Mouse (Mus musculus): Measurements from ENCODE around the gene Sh2d6. TPM values are rescaled to one million over a fixed set of nuclear protein-coding genes. Genes with fewer than 3 reads are reported as not detected.
"Not testable (repeated sequence)": the region's sequence is repeated elsewhere in the genome, so short reads cannot be mapped to it uniquely, and the experiment has no call there.

The Sh2d6 gene
- polyA plus RNA-seq, 1 experiment, result 0.79 TPM

DNA sequence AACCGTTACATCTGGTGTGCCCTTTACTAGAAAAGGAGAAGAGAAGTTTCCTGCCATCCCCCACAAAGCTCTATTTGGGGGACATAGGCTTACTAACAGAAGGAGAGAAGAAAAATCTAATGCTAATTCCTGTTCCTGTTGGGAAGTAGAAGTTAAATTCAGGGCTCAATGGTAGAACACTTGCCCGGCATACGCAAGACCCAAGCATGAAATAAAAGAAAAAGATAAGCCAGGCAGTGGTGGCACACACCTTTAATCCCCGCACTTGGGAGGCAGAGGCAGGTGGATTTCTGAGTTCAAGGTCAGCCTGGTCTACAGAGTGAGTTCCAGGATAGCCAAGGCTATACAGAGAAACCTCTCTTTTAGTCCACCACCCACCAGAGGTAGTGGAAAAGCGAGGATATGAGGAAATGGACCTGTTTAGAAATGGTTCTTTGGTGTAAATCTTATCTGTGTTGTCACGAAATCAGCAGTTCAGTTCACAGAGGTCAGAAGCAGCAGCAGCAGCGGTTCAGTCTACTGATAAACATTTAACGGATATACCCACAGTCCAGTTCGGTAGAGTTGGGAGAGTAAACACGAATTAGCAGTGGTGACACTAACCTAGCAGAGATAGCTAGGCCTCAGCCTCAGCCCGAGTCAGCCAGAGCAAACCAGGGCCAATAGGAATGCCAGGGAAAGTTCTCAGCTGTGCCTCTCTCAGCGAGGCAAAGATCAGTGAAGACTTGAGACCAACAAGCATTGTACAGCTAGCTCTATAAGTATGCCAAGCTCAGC lies 41.7 kb downstream of the Sh2d6 start:
- no peaks in the 10 kb centered on the region for H3K27me3 ChIP-seq (ENCODE audit: control insufficient read depth, insufficient read depth, low read length)
- H3K4me1 ChIP-seq (ENCODE audit: control insufficient read depth, insufficient read depth, low read length), result no peaks in the 10 kb centered on the region
- H3K4me3 ChIP-seq (replicated peaks; ENCODE audit: insufficient read depth, low read depth, low read length), result no peak overlapping the region
- no peak for TF ChIP-seq CTCF (IDR thresholded peaks at IDR 0.05; ENCODE audit: borderline replicate concordance, insufficient read depth, low read depth, low read length)
- TF ChIP-seq POLR2A (IDR thresholded peaks at IDR 0.05; ENCODE audit: borderline replicate concordance, insufficient read depth, low read length), result no peak
- 84% methylated on average over 12 of the region's 12 CpGs for WGBS
- DNase-seq, result no peak
- H3K27ac ChIP-seq (ENCODE audit: insufficient read depth, low read length), result no peak overlapping the region

DNA sequence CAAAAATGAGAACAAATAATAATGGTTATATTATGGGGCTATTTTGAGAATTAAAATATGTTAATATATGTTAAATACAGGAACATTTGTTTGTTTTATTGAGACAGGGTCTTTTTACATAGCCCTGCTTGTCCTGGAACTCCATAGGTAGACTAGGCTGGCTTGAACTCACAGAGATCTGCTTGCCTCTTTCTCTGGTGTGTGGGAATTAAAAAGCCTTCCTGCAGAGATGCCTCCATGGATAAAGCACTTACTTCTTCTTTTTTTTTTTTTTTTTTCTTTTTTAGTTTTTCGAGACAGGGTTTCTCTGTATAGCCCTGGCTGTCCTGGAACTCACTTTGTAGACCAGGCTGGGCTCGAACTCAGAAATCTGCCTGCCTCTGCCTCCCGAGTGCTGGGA lies 42.8 kb downstream of the Sh2d6 start:
- H3K4me1 ChIP-seq (ENCODE audit: control insufficient read depth, insufficient read depth, low read length); H3K27me3 ChIP-seq (ENCODE audit: control insufficient read depth, insufficient read depth, low read length); H3K27ac ChIP-seq (ENCODE audit: insufficient read depth, low read length); DNase-seq; H3K4me3 ChIP-seq (replicated peaks; ENCODE audit: insufficient read depth, low read depth, low read length): not testable (repeated sequence)
- 82% methylated on average over 3 of the region's 3 CpGs for WGBS

DNA sequence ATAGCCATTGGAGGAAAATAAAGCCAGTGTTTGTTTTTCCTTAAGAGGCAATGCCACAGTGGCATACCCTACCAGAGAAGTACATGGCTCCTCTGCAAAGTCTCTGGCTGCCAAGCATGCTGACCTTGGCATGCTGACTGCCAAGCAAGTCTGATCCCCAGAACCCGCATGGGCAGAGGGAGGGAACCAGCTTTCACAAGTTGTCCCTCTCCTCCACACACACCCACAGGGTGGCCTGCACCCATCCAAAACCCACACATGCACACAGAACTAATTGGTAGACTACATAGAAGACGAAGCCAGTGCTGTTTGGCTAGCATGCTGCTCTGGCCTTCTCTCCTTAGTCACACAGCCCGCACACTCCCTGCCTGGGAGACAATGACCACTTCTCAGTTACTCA lies 43.9 kb downstream of the Sh2d6 start:
- Histone ChIP-seq H3K27me3 (ENCODE audit: control insufficient read depth, insufficient read depth, low read length) (no peaks in the 10 kb centered on the region), H3K27ac (ENCODE audit: insufficient read depth, low read length) (no peak overlapping the region), H3K4me1 (ENCODE audit: control insufficient read depth, insufficient read depth, low read length) (no peaks in the 10 kb centered on the region), H3K4me3 (replicated peaks; ENCODE audit: insufficient read depth, low read depth, low read length) (no peak overlapping the region)
- WGBS, result 49% methylated on average over 3 of the region's 3 CpGs
- TF ChIP-seq CTCF (IDR thresholded peaks at IDR 0.05; ENCODE audit: borderline replicate concordance, insufficient read depth, low read depth, low read length), result no peak
- no peak for TF ChIP-seq POLR2A (IDR thresholded peaks at IDR 0.05; ENCODE audit: borderline replicate concordance, insufficient read depth, low read length)
- DNase-seq, result no peak

DNA sequence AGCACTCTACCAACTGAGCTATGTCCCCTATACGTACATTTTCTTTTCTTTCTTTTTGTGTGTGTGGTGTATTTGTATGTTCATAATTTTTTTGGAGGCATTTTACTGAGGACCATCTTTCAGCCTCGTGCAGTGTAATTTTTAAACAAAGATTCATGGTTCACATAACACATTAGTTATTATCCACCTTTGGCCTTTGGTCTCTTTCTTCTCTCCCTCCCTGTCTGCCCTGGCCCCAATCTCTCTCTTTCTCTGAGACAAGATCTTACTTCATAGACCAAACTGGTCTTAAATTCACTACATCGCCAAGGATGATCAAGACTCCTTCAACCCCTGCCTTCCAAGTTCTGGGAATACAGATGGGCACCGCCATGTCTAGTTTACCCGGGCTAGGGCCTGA lies 44.7 kb downstream of the Sh2d6 start:
- Histone ChIP-seq H3K4me1 (ENCODE audit: control insufficient read depth, insufficient read depth, low read length) (no peaks in the 10 kb centered on the region), H3K27me3 (ENCODE audit: control insufficient read depth, insufficient read depth, low read length) (no peaks in the 10 kb centered on the region), H3K27ac (ENCODE audit: insufficient read depth, low read length) (no peak overlapping the region), H3K4me3 (replicated peaks; ENCODE audit: insufficient read depth, low read depth, low read length) (no peak overlapping the region)
- no peak for DNase-seq
- WGBS, result 90% methylated on average over 5 of the region's 5 CpGs
- TF ChIP-seq POLR2A (IDR thresholded peaks at IDR 0.05; ENCODE audit: borderline replicate concordance, insufficient read depth, low read length) (no peak), CTCF (IDR thresholded peaks at IDR 0.05; ENCODE audit: borderline replicate concordance, insufficient read depth, low read depth, low read length) (no peak)

DNA sequence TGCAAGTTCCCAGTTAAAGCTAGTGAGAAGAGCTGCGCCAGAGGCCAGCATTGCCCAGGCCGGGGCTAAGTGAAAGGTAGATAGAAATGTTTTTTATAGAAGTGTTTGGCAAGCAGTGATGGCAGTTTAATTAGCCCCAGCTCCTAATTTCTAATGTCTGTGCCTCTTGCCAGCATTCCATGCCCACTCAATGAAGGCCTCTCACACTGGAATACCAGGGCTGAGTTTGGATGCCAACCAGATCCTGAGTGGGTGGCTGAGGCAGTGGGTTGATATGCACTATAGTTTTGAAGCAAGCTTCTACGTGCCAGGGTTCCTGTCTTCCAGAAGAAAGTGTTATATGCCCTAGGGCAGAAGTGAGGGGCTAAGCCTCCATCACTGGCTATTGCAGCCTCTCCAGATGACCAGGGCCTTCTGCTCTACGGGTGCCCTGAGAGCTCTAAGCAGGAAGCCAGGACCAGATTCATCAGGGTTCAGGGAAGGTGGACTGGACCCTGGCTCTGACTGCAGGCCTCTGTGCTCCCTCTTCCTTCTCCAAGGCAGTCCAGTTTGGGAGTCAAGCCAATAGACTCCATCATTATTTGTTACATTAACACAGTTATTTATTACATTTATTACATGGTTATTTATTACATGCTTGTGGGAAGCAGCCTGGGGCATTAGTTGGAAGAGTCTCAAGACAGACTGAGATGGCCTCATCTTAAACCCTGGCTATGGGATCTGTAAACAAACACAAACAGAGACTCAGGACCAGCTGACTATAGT lies 46.1 kb downstream of the Sh2d6 start:
- DNase-seq, result no peak
- H3K27me3 ChIP-seq (ENCODE audit: control insufficient read depth, insufficient read depth, low read length), result no peaks in the 10 kb centered on the region
- H3K4me1 ChIP-seq (ENCODE audit: control insufficient read depth, insufficient read depth, low read length), result no peaks in the 10 kb centered on the region
- no peak overlapping the region for H3K4me3 ChIP-seq (replicated peaks; ENCODE audit: insufficient read depth, low read depth, low read length)
- 67% methylated on average over 4 of the region's 4 CpGs for WGBS
- H3K27ac ChIP-seq (ENCODE audit: insufficient read depth, low read length), result no peak overlapping the region
- no peak for TF ChIP-seq POLR2A (IDR thresholded peaks at IDR 0.05; ENCODE audit: borderline replicate concordance, insufficient read depth, low read length)
- no peak for TF ChIP-seq CTCF (IDR thresholded peaks at IDR 0.05; ENCODE audit: borderline replicate concordance, insufficient read depth, low read depth, low read length)

DNA sequence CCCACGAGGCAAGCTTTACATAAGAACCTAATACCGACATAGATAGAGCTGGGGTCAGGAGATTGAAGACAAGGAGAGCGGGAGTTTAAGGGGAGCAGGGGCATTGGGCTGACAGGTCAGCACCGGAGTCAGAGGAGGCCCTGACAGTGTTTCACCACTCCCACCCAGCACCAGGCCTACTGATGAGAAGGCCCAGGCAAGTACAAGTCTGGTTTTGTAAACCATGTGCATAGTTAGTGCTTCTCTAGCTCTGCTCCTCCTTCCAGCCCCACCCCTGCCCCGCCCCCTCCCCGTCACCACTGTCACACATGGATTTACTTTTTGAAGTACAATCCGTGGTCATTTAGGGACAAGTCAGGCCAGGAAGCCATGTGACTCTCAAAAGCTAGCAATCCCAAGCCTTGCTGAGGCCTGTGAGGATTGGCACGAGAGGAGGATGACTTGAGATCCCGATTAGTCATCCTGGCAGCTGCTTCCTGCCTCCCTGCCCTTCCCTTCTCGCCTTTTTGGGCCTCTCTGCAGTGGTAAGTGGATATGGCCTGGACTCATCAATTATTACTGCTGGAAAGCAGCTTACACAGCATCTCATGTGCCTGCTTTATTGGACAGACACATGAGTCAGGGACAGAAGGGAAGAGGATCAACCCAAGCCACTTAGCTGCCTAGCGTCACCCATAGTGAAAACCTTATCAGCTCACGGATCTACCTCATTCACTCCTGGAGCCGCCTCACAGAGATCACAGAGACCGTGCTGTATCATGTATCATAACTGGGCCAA lies 48.1 kb downstream of the Sh2d6 start:
- DNase-seq, result no peak
- no peaks in the 10 kb centered on the region for H3K27me3 ChIP-seq (ENCODE audit: control insufficient read depth, insufficient read depth, low read length)
- no peak overlapping the region for H3K4me3 ChIP-seq (replicated peaks; ENCODE audit: insufficient read depth, low read depth, low read length)
- no peak overlapping the region for H3K27ac ChIP-seq (ENCODE audit: insufficient read depth, low read length)
- H3K4me1 ChIP-seq (ENCODE audit: control insufficient read depth, insufficient read depth, low read length), result no peaks in the 10 kb centered on the region
- 62% methylated on average over 14 of the region's 14 CpGs for WGBS
- TF ChIP-seq POLR2A (IDR thresholded peaks at IDR 0.05; ENCODE audit: borderline replicate concordance, insufficient read depth, low read length), result no peak
- TF ChIP-seq CTCF (IDR thresholded peaks at IDR 0.05; ENCODE audit: borderline replicate concordance, insufficient read depth, low read depth, low read length), result no peak

DNA sequence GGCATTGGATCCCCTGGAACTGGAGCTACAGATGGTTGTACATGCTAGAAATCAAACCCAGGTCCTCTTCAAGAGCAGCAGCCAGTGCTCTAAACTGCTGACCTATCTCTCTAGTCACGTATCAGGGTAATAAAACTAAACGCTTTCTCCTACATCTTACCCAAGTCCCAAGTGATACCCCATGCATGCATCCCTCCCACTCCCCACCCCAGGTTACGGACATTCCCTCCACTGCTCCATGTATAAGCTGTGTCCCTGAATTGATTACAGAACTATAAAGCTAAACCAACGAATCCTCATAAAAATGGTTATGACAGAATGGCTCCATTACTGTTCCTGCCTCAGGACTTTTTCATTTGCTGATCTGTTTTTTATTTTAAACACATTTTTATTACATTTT lies 55.3 kb downstream of the Sh2d6 start:
- Histone ChIP-seq H3K4me1 (ENCODE audit: control insufficient read depth, insufficient read depth, low read length) (no peaks in the 10 kb centered on the region), H3K4me3 (replicated peaks; ENCODE audit: insufficient read depth, low read depth, low read length) (no peak overlapping the region), H3K27ac (ENCODE audit: insufficient read depth, low read length) (no peak overlapping the region), H3K27me3 (ENCODE audit: control insufficient read depth, insufficient read depth, low read length) (no peaks in the 10 kb centered on the region; the same call in 1 of the 2 replicates)
- 91% methylated on average over 4 of the region's 4 CpGs for WGBS
- no peak for DNase-seq
- TF ChIP-seq POLR2A (IDR thresholded peaks at IDR 0.05; ENCODE audit: borderline replicate concordance, insufficient read depth, low read length) (no peak), CTCF (IDR thresholded peaks at IDR 0.05; ENCODE audit: borderline replicate concordance, insufficient read depth, low read depth, low read length) (no peak)
